Mouse (Mus musculus) kidney, postnatal 0 days (tissue): ENCODE measurements around the gene Atp6v1f. TPM values are rescaled to one million over a fixed set of nuclear protein-coding genes. Genes with fewer than 3 reads are reported as not detected.
A peak's percentile ranks its signal among the peaks of the same experiment; 100 is the strongest.

Experiments
- ATAC-seq: fragments of 200-750 bp; cut with Nextera tagmentation; replicated peaks from 2 replicates; pipeline ENCODE4 v1.8.0; 2017; ENCODE audit warnings: low read depth, moderate number of reproducible peaks, moderate TSS enrichment, moderate library complexity; ENCODE audit not compliant: low FRiP score
- DNase-seq: peaks from one replicate; pipeline ENCODE4 v3.0.0-alpha.2; 2016; ENCODE audit warnings: low spot score
- H3K27ac ChIP-seq: fragments of 300-500 bp; sonication (generic); 2 replicates; pipeline ENCODE4 v1.5.1; 2014; ENCODE audit warnings: mild to moderate bottlenecking
- H3K27me3 ChIP-seq: fragments of 300-500 bp; sonication (generic); 2 replicates; pipeline ENCODE4 v1.6.1; 2014; ENCODE audit warnings: low read length, mixed read lengths; ENCODE audit not compliant: insufficient read depth
- H3K36me3 ChIP-seq: fragments of 300-500 bp; sonication (generic); 2 replicates; pipeline ENCODE4 v1.6.1; 2014; ENCODE audit warnings: low read length, mixed read lengths; ENCODE audit not compliant: insufficient read depth
- H3K4me1 ChIP-seq: fragments of 300-500 bp; sonication (generic); replicated peaks from 2 replicates; pipeline ENCODE4 v1.6.1; 2014; ENCODE audit warnings: antibody characterized with exemption, low read length, mixed read lengths; ENCODE audit not compliant: insufficient read depth
- H3K4me2 ChIP-seq: fragments of 300-500 bp; sonication (generic); 2 replicates; pipeline ENCODE4 v1.6.1; 2014; ENCODE audit warnings: mild to moderate bottlenecking, low read length, moderate library complexity, mixed read lengths
- H3K4me3 ChIP-seq: fragments of 300-500 bp; sonication (generic); replicated peaks from 2 replicates; pipeline ENCODE4 v1.5.1; 2014; ENCODE audit warnings: low read depth, low read length
- H3K9ac ChIP-seq: fragments of 300-500 bp; sonication (generic); 2 replicates; pipeline ENCODE4 v1.6.1; 2014; ENCODE audit warnings: low read depth, low read length
- H3K9me3 ChIP-seq: fragments of 300-500 bp; sonication (generic); replicated peaks from 2 replicates; pipeline ENCODE4 v1.6.1; 2016; ENCODE audit warnings: low read length, inconsistent platforms, mixed read lengths
- CTCF ChIP-seq: IDR thresholded peaks from 2 replicates; pipeline ENCODE4 v1.5.1; 2016; ENCODE audit warnings: antibody characterized with exemption, low read depth, mild to moderate bottlenecking, moderate library complexity
- WGBS: fragments of 180-500 bp; shearing (Covaris S2); extraction: QIAGEN DNeasy Blood & Tissue Kit; methylation state at CpG from one replicate; pipeline ENCODE4 v1.1.7; 2014; 5-methylcytosine and 5-hydroxymethylcytosine counted together
- polyA plus RNA-seq: library from polyadenylated mRNA; unstranded; fragments of >200 nt; fragmentation: Nextera tagmentation; extraction: Ambion mirVana; gene quantifications from 2 replicates; pipeline ENCODE4 v1.2.1, GENCODE M21; 2015

Atp6v1f gene
- polyA plus RNA-seq, 1 experiment from 2014 or later = 485 TPM

- H3K27me3 ChIP-seq = no peaks in the 10 kb centered on the region
- H3K36me3 ChIP-seq = no peaks in the 10 kb centered on the region
- 0 out of 2 replicates have a peak overlapping the region, but pooled peaks have one; percentile 47 for H3K4me3 ChIP-seq
- H3K9me3 ChIP-seq = no peaks in the 10 kb centered on the region
- WGBS = 10% methylated on average over 6 of the region's 6 CpGs
- DNase-seq (peak; percentile 70), ATAC-seq (peak; percentile 47)
- no peak for TF ChIP-seq CTCF
- H3K4me1 ChIP-seq = peaks cover 31% of the 10 kb centered on the region
- H3K4me2 ChIP-seq = peak overlapping the region; percentile 89
- H3K27ac ChIP-seq = 0 out of 2 replicates have a peak overlapping the region, but pooled peaks have one; percentile 31
- H3K9ac ChIP-seq = no peak overlapping the region
These were observed 31.5 kb upstream of the Atp6v1f start for GRCm38 (mm10) chr6:29435940-29436451.

DNA sequence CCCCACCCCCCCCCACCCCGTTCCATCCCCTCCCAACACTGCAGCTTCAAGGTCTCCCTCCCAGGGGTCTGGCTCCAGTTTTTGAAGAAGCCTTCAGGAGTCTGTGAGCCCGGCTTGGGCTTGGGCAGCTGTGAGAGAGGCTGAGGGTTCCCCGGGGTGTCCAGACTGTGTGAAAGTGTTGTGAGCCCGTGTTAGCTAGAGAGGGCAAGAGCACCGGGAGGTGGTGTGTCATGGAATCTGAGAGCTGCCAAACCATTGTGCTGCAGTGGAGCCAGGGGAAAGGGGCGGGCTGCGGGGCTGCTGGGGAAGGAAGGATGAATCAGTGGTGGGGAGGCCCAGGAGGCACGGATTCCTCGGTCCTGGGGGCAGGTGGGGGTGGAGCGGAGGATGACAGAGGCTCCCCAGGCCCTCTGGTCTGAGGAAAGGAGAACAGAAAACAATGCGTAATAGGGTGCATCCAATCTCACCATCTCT, 31.0 kb upstream of the Atp6v1f start:
- Histone ChIP-seq H3K36me3 (no peaks in the 10 kb centered on the region), H3K27me3 (no peaks in the 10 kb centered on the region), H3K4me2 (peak overlapping the region; percentile 89), H3K9me3 (no peaks in the 10 kb centered on the region), H3K4me3 (no peak overlapping the region), H3K4me1 (peaks cover 31% of the 10 kb centered on the region), H3K9ac (no peak overlapping the region), H3K27ac (no peak overlapping the region)
- ATAC-seq = peak; percentile 30; the same call in 1 of the 2 replicates
- WGBS = 9% methylated on average over 11 of the region's 11 CpGs
- peak; percentile 53 for DNase-seq
- TF ChIP-seq CTCF = no peak

GRCm38 (mm10) chr6:29439251-29439650, 28.3 kb upstream of the Atp6v1f start:
- no peak for TF ChIP-seq CTCF
- no peak overlapping the region for H3K27ac ChIP-seq
- WGBS = 71% methylated on average over 4 of the region's 4 CpGs
- H3K9me3 ChIP-seq = no peaks in the 10 kb centered on the region
- H3K9ac ChIP-seq = no peak overlapping the region
- ATAC-seq = no peak
- no peak for DNase-seq
- H3K4me2 ChIP-seq = no peak overlapping the region
- no peaks in the 10 kb centered on the region for H3K36me3 ChIP-seq
- H3K27me3 ChIP-seq = no peaks in the 10 kb centered on the region
- H3K4me3 ChIP-seq = no peak overlapping the region
- peaks cover 17% of the 10 kb centered on the region for H3K4me1 ChIP-seq

GRCm38 (mm10) chr6:29439789-29440188, 27.7 kb upstream of the Atp6v1f start:
- no peak for DNase-seq
- Histone ChIP-seq H3K9ac (no peak overlapping the region), H3K36me3 (no peaks in the 10 kb centered on the region), H3K4me2 (no peak overlapping the region), H3K4me1 (peaks cover 16% of the 10 kb centered on the region), H3K27me3 (no peaks in the 10 kb centered on the region), H3K4me3 (no peak overlapping the region), H3K27ac (no peak overlapping the region), H3K9me3 (no peaks in the 10 kb centered on the region)
- no peak for TF ChIP-seq CTCF
- WGBS = 91% methylated on average over 6 of the region's 6 CpGs
- ATAC-seq = no peak

GRCm38 (mm10) chr6:29444773-29445172, 22.7 kb upstream of the Atp6v1f start:
- DNase-seq = peak; percentile 44

DNA sequence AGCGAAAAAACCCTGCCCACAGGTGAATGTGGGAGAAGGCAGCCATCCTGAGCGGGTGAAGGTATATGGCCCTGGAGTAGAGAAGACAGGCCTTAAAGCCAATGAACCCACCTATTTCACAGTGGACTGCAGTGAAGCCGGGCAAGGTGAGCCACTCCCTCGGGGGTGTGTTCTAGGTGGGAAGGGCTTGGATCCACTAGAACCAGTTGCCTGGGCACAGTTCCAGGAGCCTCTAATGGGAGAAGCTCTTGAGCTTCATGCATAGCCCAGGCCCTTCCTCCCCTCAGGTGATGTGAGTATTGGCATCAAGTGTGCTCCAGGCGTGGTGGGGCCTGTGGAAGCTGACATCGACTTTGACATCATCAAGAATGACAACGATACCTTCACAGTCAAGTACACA, 22.2 kb upstream of the Atp6v1f start:
- Histone ChIP-seq H3K9me3 (no peaks in the 10 kb centered on the region), H3K4me3 (no peak overlapping the region), H3K4me1 (no peaks in the 10 kb centered on the region), H3K27me3 (no peaks in the 10 kb centered on the region), H3K27ac (no peak overlapping the region), H3K4me2 (no peak overlapping the region), H3K36me3 (0 out of 2 replicates have a peak, but pooled peaks cover 2% of the 10 kb centered on the region), H3K9ac (no peak overlapping the region)
- DNase-seq (no peak), ATAC-seq (no peak)
- WGBS = 91% methylated on average over 7 of the region's 7 CpGs
- no peak for TF ChIP-seq CTCF

More at GRCm38 (mm10) chr6:29444773-29445172, 22.7 kb upstream of the Atp6v1f start:
- Histone ChIP-seq H3K36me3 (0 out of 2 replicates have a peak, but pooled peaks cover 2% of the 10 kb centered on the region), H3K4me2 (no peak overlapping the region), H3K27me3 (no peaks in the 10 kb centered on the region), H3K9me3 (no peaks in the 10 kb centered on the region), H3K9ac (no peak overlapping the region), H3K4me3 (no peak overlapping the region), H3K27ac (no peak overlapping the region), H3K4me1 (no peaks in the 10 kb centered on the region)
- 65% methylated on average over 11 of the region's 11 CpGs for WGBS
- no peak for ATAC-seq
- peak; percentile 72 for TF ChIP-seq CTCF

DNA sequence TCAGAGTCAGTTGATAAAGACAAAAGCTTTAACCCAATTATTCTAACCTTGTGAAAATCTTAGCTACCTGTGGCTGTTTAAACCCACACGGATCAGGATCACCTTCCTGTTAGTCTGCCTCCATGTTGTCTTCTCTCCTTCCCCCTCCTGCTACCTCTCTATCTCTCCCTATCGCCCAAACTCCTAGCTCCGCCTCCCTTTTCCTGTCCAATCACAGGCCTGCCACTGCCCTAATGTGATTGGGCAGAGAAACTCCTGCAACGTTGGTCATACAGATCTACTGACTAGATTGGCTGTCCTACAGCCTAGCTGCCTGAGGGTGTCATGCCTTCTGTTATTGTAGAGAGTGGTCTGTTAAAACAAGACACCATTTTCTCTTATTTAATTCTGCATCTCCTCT, 17.7 kb upstream of the Atp6v1f start:
- Histone ChIP-seq H3K4me3 (no peak overlapping the region), H3K36me3 (0 out of 2 replicates have a peak, but pooled peaks cover 2% of the 10 kb centered on the region), H3K27me3 (no peaks in the 10 kb centered on the region), H3K9me3 (no peaks in the 10 kb centered on the region), H3K4me1 (no peaks in the 10 kb centered on the region), H3K9ac (no peak overlapping the region), H3K4me2 (no peak overlapping the region), H3K27ac (no peak overlapping the region)
- ATAC-seq (no peak), DNase-seq (no peak)
- TF ChIP-seq CTCF = no peak
- WGBS = 35% methylated on average over 4 of the region's 4 CpGs
